Mouse (Mus musculus) heart, postnatal 14 days (tissue): ENCODE results near the gene Cisd2. TPM values are rescaled to one million over a fixed set of nuclear protein-coding genes. Genes with fewer than 3 reads are reported as not detected.
A peak's percentile ranks its signal among the peaks of the same experiment; 100 is the strongest.

Experiments used
- DNase-seq, 2 experiments: peaks; one replicate each; pipeline ENCODE4 v3.0.0; 2021 to 2022
- intact Hi-C: fragments of 180-260 bp; cut with DNase I; formaldehyde crosslinking; loops from one replicate; pipeline ENCODE4 v1.15.1; 2025
- total RNA-seq, 2 experiments: library from RNA; stranded (reverse); gene quantifications; 2 replicates each; pipeline ENCODE4 v1.2.3; 2021

Gene Cisd2
- total RNA-seq, 2 experiments from 2014 or later: 43.0 to 45.7 TPM

GRCm38 (mm10) chr3:135420542-135421309 lies 3.0 kb downstream of the Cisd2 start:
- intact Hi-C loops: no loop called here

GRCm38 (mm10) chr3:135417799-135418198 lies 5.9 kb downstream of the Cisd2 start:
- intact Hi-C loops: no loop called here
- no peak for DNase-seq

More at GRCm38 (mm10) chr3:135420542-135421309, 3.0 kb downstream of the Cisd2 start:
- DNase-seq: no peak

GRCm38 (mm10) chr3:135417245-135417644 lies 6.5 kb downstream of the Cisd2 start:
- no peak for DNase-seq
- intact Hi-C loops: no loop called here

GRCm38 (mm10) chr3:135411824-135412223 lies 11.9 kb downstream of the Cisd2 start:
- intact Hi-C loops: no loop called here
- peak; percentile 41 to 66 for DNase-seq

- no peak for DNase-seq
- intact Hi-C loops: no loop called here
Measured at GRCm38 (mm10) chr3:135411056-135411455, 12.7 kb downstream of the Cisd2 start.

- no peak for DNase-seq
- intact Hi-C loops: no loop called here
Measured at GRCm38 (mm10) chr3:135409219-135409618, 14.5 kb downstream of the Cisd2 start.

GRCm38 (mm10) chr3:135407351-135407750 lies 16.4 kb downstream of the Cisd2 start:
- intact Hi-C loops: no loop called here
- no peak for DNase-seq

- intact Hi-C loops: loop anchor here (5.0 kb wide), 3 partner anchors 33 to 128 kb away; partner anchors contain the start of gene Ube2d3
- DNase-seq: no peak
Measured at GRCm38 (mm10) chr3:135404599-135404998, 19.1 kb downstream of the Cisd2 start.

- intact Hi-C loops: loop anchor here (2.0 to 5.0 kb wide), 6 partner anchors 33 to 327 kb away; partner anchors contain the start of gene Ube2d3
- no peak for DNase-seq
Measured at GRCm38 (mm10) chr3:135403856-135404255, 19.9 kb downstream of the Cisd2 start.

GRCm38 (mm10) chr3:135403211-135403610 lies 20.5 kb downstream of the Cisd2 start:
- no peak for DNase-seq
- intact Hi-C loops: loop anchor here (2.0 to 5.0 kb wide), 6 partner anchors 34 to 328 kb away; partner anchors contain the start of gene Ube2d3

- intact Hi-C loops: loop anchor here (2.0 to 5.0 kb wide), 6 partner anchors 35 to 329 kb away; partner anchors contain the start of gene Ube2d3
Measured at GRCm38 (mm10) chr3:135402201-135402658, 21.5 kb downstream of the Cisd2 start.

GRCm38 (mm10) chr3:135397112-135397511 lies 26.6 kb downstream of the Cisd2 start:
- intact Hi-C loops: no loop called here
- DNase-seq: no peak

More at GRCm38 (mm10) chr3:135402201-135402658, 21.5 kb downstream of the Cisd2 start:
- DNase-seq: peak; percentile 90 to 94

- DNase-seq: no peak
- intact Hi-C loops: no loop called here
Measured at GRCm38 (mm10) chr3:135396081-135396480, 27.6 kb downstream of the Cisd2 start.

- intact Hi-C loops: no loop called here
- no peak for DNase-seq
Measured at GRCm38 (mm10) chr3:135395085-135395484, 28.6 kb downstream of the Cisd2 start.

GRCm38 (mm10) chr3:135393186-135393585 lies 30.5 kb downstream of the Cisd2 start:
- peak in 1 of 2 experiments; percentile 29 for DNase-seq
- intact Hi-C loops: no loop called here

- intact Hi-C loops: no loop called here
Measured at GRCm38 (mm10) chr3:135379868-135380267, 43.9 kb downstream of the Cisd2 start.

GRCm38 (mm10) chr3:135377445-135377844 lies 46.3 kb downstream of the Cisd2 start:
- intact Hi-C loops: no loop called here
- DNase-seq: no peak

More at GRCm38 (mm10) chr3:135379868-135380267, 43.9 kb downstream of the Cisd2 start:
- DNase-seq: no peak

GRCm38 (mm10) chr3:135375836-135376235 lies 47.9 kb downstream of the Cisd2 start:
- intact Hi-C loops: no loop called here

GRCm38 (mm10) chr3:135357394-135357793 lies 66.3 kb downstream of the Cisd2 start:
- no peak for DNase-seq
- intact Hi-C loops: no loop called here

More at GRCm38 (mm10) chr3:135375836-135376235, 47.9 kb downstream of the Cisd2 start:
- no peak for DNase-seq
